Mouse (Mus musculus) neural tube, postnatal 0 days (tissue): Measurements from ENCODE around the gene Nol11. TPM values are rescaled to one million over a fixed set of nuclear protein-coding genes. Genes with fewer than 3 reads are reported as not detected.

Experiments
- polyA plus RNA-seq: library from polyadenylated mRNA; unstranded; fragments of >200 nt; fragmentation: Nextera tagmentation; extraction: Ambion mirVana; gene quantifications from 2 replicates; pipeline ENCODE4 v1.2.1, GENCODE M21; 2015

The Nol11 gene
- 30.7 and 33.5 TPM in 2 replicates for polyA plus RNA-seq

GRCm38 (mm10) chr11:107188565-107189552 lies at the start of gene Nol11:
Gene Nol11 (minus strand): TSS chr11:107189381.

GRCm38 (mm10) chr11:107131749-107132421 lies 57.3 kb downstream of the Nol11 start, which contains the start of gene Bptf:
Gene Bptf (minus strand): TSS chr11:107132127.

Other genes starting within 250 kb of the Nol11 start
- 70.9 and 78.3 TPM in 2 replicates for gene Kpna2, start 189.8 kb downstream of the Nol11 start, polyA plus RNA-seq
- gene 1810010H24Rik, start 163.7 kb downstream of the Nol11 start, polyA plus RNA-seq: 10.9 and 14.3 TPM in 2 replicates
- 19.8 and 24.3 TPM in 2 replicates for gene Bptf, start 57.3 kb downstream of the Nol11 start, polyA plus RNA-seq